Comparison of ENCODE assay signal across 13 mouse cellular contexts in genomic region chr1:156111728-156112127, GRCm38 (mm10).
DNase-seq lines count a peak whose midpoint lies in the region; ATAC-seq and TF ChIP-seq lines count a peak whose summit lies in the region.
"Had no signal": no experiment of that assay in that cellular context is flagged by ENCODE, and none has a peak within 500 bp of the region (broad histone marks: within the 10 kb centered on the region; RNA-seq: fewer than 3 reads in every experiment).

No protein-coding gene starts in this region.

- no peaks in the 10 kb centered on the region for H3K9me3 ChIP-seq in heart, embryonic 13.5 days
- H3K9me3 ChIP-seq in intestine, embryonic 16.5 days (ENCODE audit: control insufficient read depth, low read length), result no peaks in the 10 kb centered on the region
- no peaks in the 10 kb centered on the region for H3K9me3 ChIP-seq in stomach, embryonic 16.5 days (replicated peaks; ENCODE audit: control insufficient read depth, low read length)
- H3K9me3 ChIP-seq: forebrain, embryonic 13.5 days had no signal

- ATAC-seq in heart, embryonic 13.5 days (ENCODE audit: extremely low read depth, insufficient number of reproducible peaks, low FRiP score, low TSS enrichment), result no peak
- peak; percentile 36; the same call in 1 of the 2 replicates for ATAC-seq in intestine, embryonic 16.5 days
- ATAC-seq in stomach, embryonic 16.5 days (ENCODE audit: insufficient read depth, low FRiP score), result no peak
- no peak for ATAC-seq in inflammation-experienced regulatory T-cells, adult 6 months
- ATAC-seq: forebrain, embryonic 13.5 days had no signal

- DNase-seq in heart, postnatal 36 days, result no peak
- no peak for DNase-seq in testis, postnatal 14 days (ENCODE audit: low spot score)
- DNase-seq in right cerebral cortex, adult 18-20 months, result no peak
- DNase-seq: cerebellum, adult 8-10 months; gastrocnemius, adult 2 months; thymus, adult 2 months had no signal

- no peak for TF ChIP-seq CTCF in testis, adult 2 months (IDR thresholded peaks at IDR 0.05; ENCODE audit: control insufficient read depth, insufficient read depth, insufficient replicate concordance, low read depth, low read length)

- intact Hi-C loops in heart, postnatal 36 days (cut with DNase I), result no loop called here

- H3K9ac ChIP-seq in heart, embryonic 13.5 days, result no peak overlapping the region
- 0 out of 2 replicates have a peak overlapping the region, but pooled peaks have one; percentile 23 for H3K9ac ChIP-seq in intestine, embryonic 16.5 days (ENCODE audit: low read depth, low read length)
- no peak overlapping the region for H3K9ac ChIP-seq in stomach, embryonic 16.5 days (ENCODE audit: low read length)
- H3K9ac ChIP-seq: forebrain, embryonic 13.5 days had no signal

- H3K4me2 ChIP-seq in heart, embryonic 13.5 days, result peak overlapping the region; percentile 13; the same call in 1 of the 2 replicates
- H3K4me2 ChIP-seq in intestine, embryonic 16.5 days (ENCODE audit: low read depth, low read length), result no peak overlapping the region
- no peak overlapping the region for H3K4me2 ChIP-seq in stomach, embryonic 16.5 days (ENCODE audit: low read depth, low read length)
- H3K4me2 ChIP-seq: forebrain, embryonic 13.5 days had no signal

- WGBS in heart, embryonic 13.5 days, result 34% methylated on average over 12 of the region's 12 CpGs
- 22% methylated on average over 12 of the region's 12 CpGs for WGBS in intestine, embryonic 16.5 days
- 22% methylated on average over 12 of the region's 12 CpGs for WGBS in stomach, embryonic 16.5 days

- no peak for TF ChIP-seq POLR2A in testis, adult 2 months (IDR thresholded peaks at IDR 0.05; ENCODE audit: control insufficient read depth, low read depth, low read length)

- H3K36me3 ChIP-seq in heart, embryonic 13.5 days, result no peaks in the 10 kb centered on the region
- H3K36me3 ChIP-seq in testis, adult 2 months (ENCODE audit: control insufficient read depth, insufficient read depth, low read length), result no peaks in the 10 kb centered on the region
- H3K36me3 ChIP-seq in intestine, embryonic 16.5 days (ENCODE audit: control insufficient read depth, insufficient read depth, low read length), result no peaks in the 10 kb centered on the region
- H3K36me3 ChIP-seq in stomach, embryonic 16.5 days (ENCODE audit: control insufficient read depth, insufficient read depth, low read length), result no peaks in the 10 kb centered on the region

- no peaks in the 10 kb centered on the region for H3K27me3 ChIP-seq in heart, embryonic 13.5 days (replicated peaks)
- no peaks in the 10 kb centered on the region for H3K27me3 ChIP-seq in testis, adult 2 months (ENCODE audit: control insufficient read depth, insufficient read depth, low read length)
- H3K27me3 ChIP-seq in intestine, embryonic 16.5 days (replicated peaks; ENCODE audit: control insufficient read depth, insufficient read depth, low read length), result no peaks in the 10 kb centered on the region
- H3K27me3 ChIP-seq in stomach, embryonic 16.5 days (ENCODE audit: control insufficient read depth, insufficient read depth, low read length), result no peaks in the 10 kb centered on the region
- H3K27me3 ChIP-seq: forebrain, embryonic 13.5 days had no signal

- peaks cover 32% of the 10 kb centered on the region for H3K4me1 ChIP-seq in heart, embryonic 13.5 days
- H3K4me1 ChIP-seq in testis, adult 2 months (ENCODE audit: control insufficient read depth, insufficient read depth, low read length), result no peaks in the 10 kb centered on the region; the same call in 1 of the 2 replicates
- H3K4me1 ChIP-seq in intestine, embryonic 16.5 days (ENCODE audit: control insufficient read depth, insufficient read depth, low read length), result 0 out of 2 replicates have a peak, but pooled peaks cover 2% of the 10 kb centered on the region
- no peaks in the 10 kb centered on the region for H3K4me1 ChIP-seq in stomach, embryonic 16.5 days (ENCODE audit: control insufficient read depth, insufficient read depth, low read length)

- H3K27ac ChIP-seq in heart, embryonic 13.5 days (replicated peaks), result no peak overlapping the region
- no peak overlapping the region for H3K27ac ChIP-seq in testis, adult 2 months (ENCODE audit: control insufficient read depth, insufficient read depth, low read depth, low read length)
- no peak overlapping the region for H3K27ac ChIP-seq in intestine, embryonic 16.5 days (ENCODE audit: low read length)
- H3K27ac ChIP-seq in stomach, embryonic 16.5 days (ENCODE audit: low read length), result 0 out of 2 replicates have a peak overlapping the region, but pooled peaks have one; percentile 26
- H3K27ac ChIP-seq: forebrain, embryonic 13.5 days; gastrocnemius, adult 2 months; layer of hippocampus, adult 2 months had no signal

- no peak overlapping the region for H3K4me3 ChIP-seq in heart, embryonic 13.5 days
- peak overlapping the region; percentile 80 for H3K4me3 ChIP-seq in testis, adult 2 months (ENCODE audit: control insufficient read depth, low read depth, low read length)
- no peak overlapping the region for H3K4me3 ChIP-seq in intestine, embryonic 16.5 days (ENCODE audit: low read length)
- no peak overlapping the region for H3K4me3 ChIP-seq in stomach, embryonic 16.5 days (replicated peaks; ENCODE audit: low read length)
- H3K4me3 ChIP-seq: forebrain, embryonic 13.5 days; gastrocnemius, adult 2 months; layer of hippocampus, adult 2 months had no signal
